Mouse (Mus musculus): ENCODE measurements around the gene Ptpn14. TPM values are rescaled to one million over a fixed set of nuclear protein-coding genes. Genes with fewer than 3 reads are reported as not detected.

Ptpn14 gene
- total and polyA plus RNA-seq, 3 experiments: 11.9 to 30.1 (median 29.3) TPM

- H3K4me1 ChIP-seq (ENCODE audit: control insufficient read depth, insufficient read depth, low read length): peaks cover 3% of the 10 kb centered on the region
- intact Hi-C loops (cut with DNase I): no loop called here
- H3K36me3 ChIP-seq (ENCODE audit: control insufficient read depth, insufficient read depth, low read length): no peaks in the 10 kb centered on the region
- H3K27me3 ChIP-seq (ENCODE audit: control insufficient read depth, insufficient read depth, low read length): no peaks in the 10 kb centered on the region
- no peak overlapping the region for H3K4me3 ChIP-seq
- WGBS: 80% methylated on average over 7 of the region's 7 CpGs
- H3K9ac ChIP-seq (ENCODE audit: low read depth, low read length): no peak overlapping the region
- peaks cover 8% of the 10 kb centered on the region; the same call in 1 of the 2 replicates for H3K79me2 ChIP-seq (replicated peaks; ENCODE audit: control insufficient read depth, insufficient read depth, low read length)
- TF ChIP-seq POLR2A (IDR thresholded peaks at IDR 0.05; ENCODE audit: insufficient read depth, low read depth, low read length) (no peak), EP300 (IDR thresholded peaks at IDR 0.05; ENCODE audit: insufficient read depth, low read depth, low read length) (no peak), CTCF (IDR thresholded peaks at IDR 0.05) (no peak)
- no peak for DNase-seq
- no peak overlapping the region for H3K27ac ChIP-seq
These were observed 12.0 kb downstream of the Ptpn14 start for GRCm38 (mm10) chr1:189740075-189740474.

- no peak for DNase-seq
- TF ChIP-seq EP300 (IDR thresholded peaks at IDR 0.05; ENCODE audit: insufficient read depth, low read depth, low read length) (no peak), CTCF (IDR thresholded peaks at IDR 0.05) (no peak)
- H3K4me1 ChIP-seq (ENCODE audit: control insufficient read depth, insufficient read depth, low read length): peaks cover 8% of the 10 kb centered on the region
These were observed 14.0 kb downstream of the Ptpn14 start for GRCm38 (mm10) chr1:189742041-189742440.

GRCm38 (mm10) chr1:189743136-189743535 is 15.1 kb downstream of the Ptpn14 start:
- H3K9ac ChIP-seq (ENCODE audit: low read depth, low read length): no peak overlapping the region
- no peak for TF ChIP-seq CTCF (IDR thresholded peaks at IDR 0.05)
- TF ChIP-seq POLR2A (IDR thresholded peaks at IDR 0.05; ENCODE audit: insufficient read depth, low read depth, low read length): no peak
- TF ChIP-seq EP300 (IDR thresholded peaks at IDR 0.05; ENCODE audit: insufficient read depth, low read depth, low read length): no peak
- 77% methylated on average over 5 of the region's 5 CpGs for WGBS
- H3K4me1 ChIP-seq (ENCODE audit: control insufficient read depth, insufficient read depth, low read length): peaks cover 10% of the 10 kb centered on the region
- intact Hi-C loops (cut with DNase I): no loop called here
- H3K27ac ChIP-seq: no peak overlapping the region
- H3K4me3 ChIP-seq: no peak overlapping the region
- no peak for DNase-seq
- no peaks in the 10 kb centered on the region for H3K27me3 ChIP-seq (ENCODE audit: control insufficient read depth, insufficient read depth, low read length)
- no peaks in the 10 kb centered on the region; the same call in 1 of the 2 replicates for H3K36me3 ChIP-seq (ENCODE audit: control insufficient read depth, insufficient read depth, low read length)
- H3K79me2 ChIP-seq (replicated peaks; ENCODE audit: control insufficient read depth, insufficient read depth, low read length): peaks cover 3% of the 10 kb centered on the region; the same call in 1 of the 2 replicates

More at GRCm38 (mm10) chr1:189742041-189742440, 14.0 kb downstream of the Ptpn14 start:
- peaks cover 6% of the 10 kb centered on the region; the same call in 1 of the 2 replicates for H3K79me2 ChIP-seq (replicated peaks; ENCODE audit: control insufficient read depth, insufficient read depth, low read length)
- no peaks in the 10 kb centered on the region; the same call in 1 of the 2 replicates for H3K36me3 ChIP-seq (ENCODE audit: control insufficient read depth, insufficient read depth, low read length)
- H3K27ac ChIP-seq: no peak overlapping the region
- 69% methylated on average over 5 of the region's 5 CpGs for WGBS
- no peak overlapping the region for H3K9ac ChIP-seq (ENCODE audit: low read depth, low read length)
- H3K27me3 ChIP-seq (ENCODE audit: control insufficient read depth, insufficient read depth, low read length): no peaks in the 10 kb centered on the region
- no peak overlapping the region for H3K4me3 ChIP-seq
- intact Hi-C loops (cut with DNase I): no loop called here

DNA sequence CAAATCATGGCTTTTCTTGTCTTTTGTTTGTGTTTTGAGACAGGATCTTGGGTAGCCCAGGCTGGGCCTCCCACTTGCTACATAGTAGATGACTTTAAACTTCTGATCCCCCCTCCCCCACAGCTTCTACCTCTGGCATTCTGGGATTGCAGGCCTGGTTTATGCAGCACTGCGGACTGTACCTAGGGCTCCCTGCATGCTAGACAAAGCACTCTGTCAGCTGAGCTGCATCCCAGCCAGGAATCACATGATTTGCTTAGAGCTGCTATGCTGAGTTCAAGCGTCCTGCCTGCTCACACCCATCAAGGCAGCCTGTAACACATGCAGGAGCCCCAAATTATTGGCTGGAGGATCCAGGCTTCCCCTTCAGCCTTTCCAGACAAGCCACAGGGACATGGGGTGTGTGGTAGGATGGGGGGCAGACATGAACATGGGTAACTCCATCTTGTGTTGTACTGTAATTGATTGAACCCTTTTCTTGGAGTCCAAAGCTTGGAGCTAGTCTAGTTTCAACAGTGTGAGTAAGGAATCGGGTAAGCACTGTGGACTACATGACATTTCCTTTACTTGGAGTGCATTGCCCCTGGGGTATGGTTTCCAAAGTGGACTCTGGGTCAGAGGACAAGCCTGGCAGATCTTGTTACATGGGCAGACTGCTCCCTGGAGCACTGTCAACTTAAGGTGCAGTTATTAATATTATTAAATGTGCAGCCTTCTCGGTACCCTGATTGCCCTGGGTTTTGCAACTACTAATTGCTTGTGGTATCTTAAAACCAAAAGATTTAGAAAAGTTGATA is 17.0 kb downstream of the Ptpn14 start:
- intact Hi-C loops (cut with DNase I): no loop called here
- Histone ChIP-seq H3K79me2 (replicated peaks; ENCODE audit: control insufficient read depth, insufficient read depth, low read length) (peaks cover 3% of the 10 kb centered on the region; the same call in 1 of the 2 replicates), H3K4me1 (ENCODE audit: control insufficient read depth, insufficient read depth, low read length) (peaks cover 14% of the 10 kb centered on the region), H3K27ac (no peak overlapping the region), H3K9ac (ENCODE audit: low read depth, low read length) (no peak overlapping the region), H3K4me3 (no peak overlapping the region), H3K27me3 (ENCODE audit: control insufficient read depth, insufficient read depth, low read length) (no peaks in the 10 kb centered on the region), H3K36me3 (ENCODE audit: control insufficient read depth, insufficient read depth, low read length) (no peaks in the 10 kb centered on the region; the same call in 1 of the 2 replicates)
- DNase-seq: no peak
- TF ChIP-seq CTCF (IDR thresholded peaks at IDR 0.05) (no peak), POLR2A (IDR thresholded peaks at IDR 0.05; ENCODE audit: insufficient read depth, low read depth, low read length) (no peak), EP300 (IDR thresholded peaks at IDR 0.05; ENCODE audit: insufficient read depth, low read depth, low read length) (no peak)
- WGBS: 59% methylated on average over 4 of the region's 4 CpGs

GRCm38 (mm10) chr1:189746520-189746919 is 18.5 kb downstream of the Ptpn14 start:
- intact Hi-C loops (cut with DNase I): no loop called here

GRCm38 (mm10) chr1:189749789-189750188 is 21.7 kb downstream of the Ptpn14 start:
- Histone ChIP-seq H3K27me3 (ENCODE audit: control insufficient read depth, insufficient read depth, low read length) (no peaks in the 10 kb centered on the region), H3K4me1 (ENCODE audit: control insufficient read depth, insufficient read depth, low read length) (peaks cover 12% of the 10 kb centered on the region), H3K4me3 (no peak overlapping the region), H3K27ac (no peak overlapping the region), H3K9ac (ENCODE audit: low read depth, low read length) (no peak overlapping the region), H3K79me2 (replicated peaks; ENCODE audit: control insufficient read depth, insufficient read depth, low read length) (peaks cover 6% of the 10 kb centered on the region; the same call in 1 of the 2 replicates), H3K36me3 (ENCODE audit: control insufficient read depth, insufficient read depth, low read length) (no peaks in the 10 kb centered on the region; the same call in 1 of the 2 replicates)
- 79% methylated on average over 4 of the region's 4 CpGs for WGBS
- no peak for DNase-seq
- intact Hi-C loops (cut with DNase I): no loop called here
- TF ChIP-seq EP300 (IDR thresholded peaks at IDR 0.05; ENCODE audit: insufficient read depth, low read depth, low read length): no peak

More at GRCm38 (mm10) chr1:189746520-189746919, 18.5 kb downstream of the Ptpn14 start:
- Histone ChIP-seq H3K79me2 (replicated peaks; ENCODE audit: control insufficient read depth, insufficient read depth, low read length) (peaks cover 2% of the 10 kb centered on the region; the same call in 1 of the 2 replicates), H3K27ac (no peak overlapping the region), H3K4me3 (no peak overlapping the region), H3K27me3 (ENCODE audit: control insufficient read depth, insufficient read depth, low read length) (no peaks in the 10 kb centered on the region), H3K4me1 (ENCODE audit: control insufficient read depth, insufficient read depth, low read length) (peaks cover 13% of the 10 kb centered on the region), H3K9ac (ENCODE audit: low read depth, low read length) (no peak overlapping the region), H3K36me3 (ENCODE audit: control insufficient read depth, insufficient read depth, low read length) (no peaks in the 10 kb centered on the region; the same call in 1 of the 2 replicates)
- no peak for DNase-seq
- WGBS: 64% methylated on average over 4 of the region's 4 CpGs
- no peak for TF ChIP-seq CTCF (IDR thresholded peaks at IDR 0.05)
- TF ChIP-seq EP300 (IDR thresholded peaks at IDR 0.05; ENCODE audit: insufficient read depth, low read depth, low read length): no peak
- TF ChIP-seq POLR2A (IDR thresholded peaks at IDR 0.05; ENCODE audit: insufficient read depth, low read depth, low read length): no peak
